Mouse (Mus musculus): ENCODE data around the gene Hydin.
"Not testable (repeated sequence)": the region's sequence is repeated elsewhere in the genome, so short reads cannot be mapped to it uniquely, and the experiment has no call there.

The Hydin gene

GRCm38 (mm10) chr8:110522985-110523384, 256.2 kb downstream of the Hydin start:
- no peak for DNase-seq (ENCODE audit: low read depth, low spot score)

- DNase-seq (ENCODE audit: low read depth, low spot score) = no peak
Measured at GRCm38 (mm10) chr8:110525229-110525628, 258.5 kb downstream of the Hydin start.

- no peak for DNase-seq (ENCODE audit: low read depth, low spot score)
Measured at GRCm38 (mm10) chr8:110530008-110530762, 263.4 kb downstream of the Hydin start.

GRCm38 (mm10) chr8:110533781-110534180, 267.0 kb downstream of the Hydin start:
- DNase-seq (ENCODE audit: low read depth, low spot score) = no peak

- no peak for DNase-seq (ENCODE audit: low read depth, low spot score)
Measured at GRCm38 (mm10) chr8:110537849-110538248, 271.1 kb downstream of the Hydin start.

- no peak for DNase-seq (ENCODE audit: low read depth, low spot score)
Measured at GRCm38 (mm10) chr8:110550343-110550742, 283.6 kb downstream of the Hydin start.

GRCm38 (mm10) chr8:110552111-110552510, 285.3 kb downstream of the Hydin start:
- DNase-seq (ENCODE audit: low read depth, low spot score) = not testable (repeated sequence)

- no peak for DNase-seq (ENCODE audit: low read depth, low spot score)
Measured at GRCm38 (mm10) chr8:110592641-110593040, 325.9 kb downstream of the Hydin start.

- DNase-seq (ENCODE audit: low read depth, low spot score) = no peak
Measured at GRCm38 (mm10) chr8:110594164-110594563, 327.4 kb downstream of the Hydin start.

GRCm38 (mm10) chr8:110604556-110604955, 337.8 kb downstream of the Hydin start:
- peak; percentile 47 for DNase-seq (ENCODE audit: low read depth, low spot score)

GRCm38 (mm10) chr8:110605401-110606015, 338.7 kb downstream of the Hydin start:
- DNase-seq (ENCODE audit: low read depth, low spot score) = no peak

- DNase-seq (ENCODE audit: low read depth, low spot score) = no peak
Measured at GRCm38 (mm10) chr8:110615730-110616129, 349.0 kb downstream of the Hydin start.

GRCm38 (mm10) chr8:110617801-110618358, 351.1 kb downstream of the Hydin start:
- no peak for DNase-seq (ENCODE audit: low read depth, low spot score)

- peak; percentile 100 for DNase-seq (ENCODE audit: low read depth, low spot score)
Measured at GRCm38 (mm10) chr8:110618391-110619207, 351.8 kb downstream of the Hydin start, which contains the start of gene Vac14. TSS of gene Vac14 (plus strand) at chr8:110618585.

- no peak for DNase-seq (ENCODE audit: low read depth, low spot score)
Measured at GRCm38 (mm10) chr8:110619208-110619574, 352.4 kb downstream of the Hydin start.

GRCm38 (mm10) chr8:110619919-110620318, 353.1 kb downstream of the Hydin start:
- DNase-seq (ENCODE audit: low read depth, low spot score) = peak; percentile 38

GRCm38 (mm10) chr8:110626431-110626830, 359.7 kb downstream of the Hydin start:
- no peak for DNase-seq (ENCODE audit: low read depth, low spot score)

GRCm38 (mm10) chr8:110629245-110630063, 362.7 kb downstream of the Hydin start:
- DNase-seq (ENCODE audit: low read depth, low spot score) = peak; percentile 65

GRCm38 (mm10) chr8:110630079-110630478, 363.3 kb downstream of the Hydin start:
- DNase-seq (ENCODE audit: low read depth, low spot score) = no peak

- DNase-seq (ENCODE audit: low read depth, low spot score) = no peak
Measured at GRCm38 (mm10) chr8:110630571-110631071, 363.8 kb downstream of the Hydin start.

GRCm38 (mm10) chr8:110631201-110631600, 364.4 kb downstream of the Hydin start:
- no peak for DNase-seq (ENCODE audit: low read depth, low spot score)

All from CD4-positive, CD25-positive, alpha-beta regulatory T cell, adult 2 months (primary cell).